Mouse (Mus musculus) limb, embryonic 14.5 days (tissue): ENCODE results near the gene Stx1b. TPM values are rescaled to one million over a fixed set of nuclear protein-coding genes. Genes with fewer than 3 reads are reported as not detected.

Experiments used
- ATAC-seq: fragments of 200-750 bp; cut with Nextera tagmentation; 2 replicates; pipeline ENCODE4 v1.8.0; 2017; ENCODE audit warnings: low read depth, moderate number of reproducible peaks, moderate TSS enrichment; ENCODE audit not compliant: low FRiP score
- DNase-seq: peaks from one replicate; pipeline ENCODE4 v3.0.0-alpha.2; 2015; ENCODE audit warnings: low spot score
- H3K27ac ChIP-seq: fragments of 300-500 bp; sonication (generic); replicated peaks from 2 replicates; pipeline ENCODE4 v1.5.1; 2014; ENCODE audit warnings: low read depth, mild to moderate bottlenecking, low read length, moderate library complexity, mixed read lengths
- H3K27me3 ChIP-seq: fragments of 300-500 bp; sonication (generic); 2 replicates; pipeline ENCODE4 v1.6.1; 2014; ENCODE audit warnings: low read length, mixed read lengths; ENCODE audit not compliant: control insufficient read depth, insufficient read depth
- H3K36me3 ChIP-seq: fragments of 300-500 bp; sonication (generic); 2 replicates; pipeline ENCODE4 v1.6.1; 2014; ENCODE audit warnings: mild to moderate bottlenecking, low read length, moderate library complexity, mixed read lengths; ENCODE audit not compliant: control insufficient read depth, insufficient read depth
- H3K4me1 ChIP-seq: fragments of 300-500 bp; sonication (generic); 2 replicates; pipeline ENCODE4 v1.6.1; 2014; ENCODE audit warnings: antibody characterized with exemption, low read length, mixed read lengths; ENCODE audit not compliant: control insufficient read depth, insufficient read depth
- H3K4me2 ChIP-seq: fragments of 300-500 bp; sonication (generic); replicated peaks from 2 replicates; pipeline ENCODE4 v1.6.1; 2014; ENCODE audit warnings: low read depth, mild to moderate bottlenecking, low read length, moderate library complexity; ENCODE audit not compliant: severe bottlenecking
- H3K4me3 ChIP-seq: fragments of 300-500 bp; sonication (generic); replicated peaks from 2 replicates; pipeline ENCODE4 v1.5.1; 2014; ENCODE audit warnings: low read length
- H3K9ac ChIP-seq: fragments of 300-500 bp; sonication (generic); 2 replicates; pipeline ENCODE4 v1.6.1; 2014; ENCODE audit warnings: mild to moderate bottlenecking, low read depth, low read length, moderate library complexity; ENCODE audit not compliant: severe bottlenecking
- H3K9me3 ChIP-seq: fragments of 300-500 bp; sonication (generic); 2 replicates; pipeline ENCODE4 v1.6.1; 2016; ENCODE audit warnings: low read length; ENCODE audit not compliant: control insufficient read depth
- POLR2A ChIP-seq: fragments of 200-500 bp; IDR thresholded peaks from 2 replicates; pipeline ENCODE4 v1.8.0; 2012; ENCODE audit warnings: inconsistent platforms, mild to moderate bottlenecking, moderate library complexity, borderline replicate concordance; ENCODE audit not compliant: insufficient read depth, insufficient read length; ENCODE audit errors: extremely low read depth
- WGBS: fragments of 180-500 bp; shearing (Covaris S2); extraction: QIAGEN DNeasy Blood & Tissue Kit; methylation state at CpG from one replicate; pipeline ENCODE4 v1.1.7; 2014; 5-methylcytosine and 5-hydroxymethylcytosine counted together
- polyA plus RNA-seq, 2 experiments: library from polyadenylated mRNA; depleted of rRNA in 1 of 2; stranded (reverse) in 1 of 2; unstranded in 1 of 2; fragments of >200 nt; fragmentation: Nextera tagmentation in 1 of 2; extraction: Ambion mirVana in 1 of 2; gene quantifications; 2 replicates each; pipeline versions ENCODE4 v1.2.1 to v1.2.3; 2012 to 2014

Gene Stx1b
- polyA plus RNA-seq, 2 experiments, result 4.0 to 43.9 TPM

DNA sequence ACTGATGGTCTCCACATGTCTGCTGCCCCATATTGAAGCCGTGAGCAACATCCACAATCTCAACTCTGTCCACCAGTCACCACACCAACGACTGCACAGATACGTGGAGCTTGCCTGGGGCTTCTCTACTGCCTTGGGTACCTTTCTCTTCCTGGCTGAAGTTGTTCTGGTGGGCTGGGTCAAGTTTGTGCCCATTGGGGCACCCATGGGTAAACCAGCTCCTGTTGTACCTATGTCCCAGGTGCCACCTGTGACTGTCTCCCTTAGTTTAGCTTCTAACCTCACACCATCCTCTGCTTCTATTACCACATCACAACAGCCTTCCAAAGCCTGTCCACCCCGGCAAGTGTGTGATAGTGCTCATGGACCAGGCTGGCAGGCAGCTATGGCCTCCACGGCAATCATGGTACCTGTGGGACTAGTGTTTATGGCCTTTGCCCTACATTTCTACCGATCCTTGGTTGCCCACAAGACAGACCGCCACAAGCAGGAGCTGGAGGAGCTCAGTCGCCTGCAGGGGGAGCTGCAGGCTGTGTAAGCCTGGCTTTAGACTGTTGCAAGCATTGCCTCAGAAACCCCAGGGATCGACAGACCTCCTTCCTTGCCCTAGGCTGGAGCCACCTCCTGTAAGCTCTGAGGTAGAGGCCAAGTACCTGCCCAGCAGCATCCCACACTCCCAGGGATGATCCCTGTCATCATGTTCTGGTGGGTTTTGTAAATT is 50.5 kb downstream of the Stx1b start:
- Histone ChIP-seq H3K4me3 (no peak overlapping the region), H3K27ac (no peak overlapping the region), H3K9ac (no peak overlapping the region), H3K27me3 (no peaks in the 10 kb centered on the region), H3K36me3 (peaks cover 2% of the 10 kb centered on the region), H3K4me1 (peaks cover 16% of the 10 kb centered on the region), H3K9me3 (no peaks in the 10 kb centered on the region), H3K4me2 (no peak overlapping the region)
- 37% methylated on average over 9 of the region's 9 CpGs for WGBS
- TF ChIP-seq POLR2A, result no peak
- DNase-seq (peak; percentile 51), ATAC-seq (no peak)

DNA sequence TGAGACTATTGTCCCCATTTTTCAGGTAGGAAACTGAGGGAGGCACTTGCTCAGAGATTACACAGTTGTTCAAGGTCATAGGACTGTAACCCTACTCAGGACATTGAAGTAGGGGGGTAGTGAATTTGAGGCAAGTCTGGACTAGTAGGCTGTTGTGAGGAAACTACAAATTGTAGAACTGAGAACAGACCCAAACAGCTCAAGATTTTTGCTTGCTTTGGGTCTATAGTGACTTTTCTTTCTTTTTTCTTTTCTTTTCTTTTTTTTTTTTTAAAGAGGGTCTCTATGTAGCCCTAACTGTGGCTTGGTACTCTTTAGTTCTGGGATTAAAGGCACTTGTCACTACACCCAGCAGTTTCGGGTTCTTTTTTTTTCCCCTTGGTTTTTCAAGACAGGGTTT is 51.8 kb downstream of the Stx1b start:
- peaks cover 12% of the 10 kb centered on the region for H3K4me1 ChIP-seq
- ATAC-seq (no peak), DNase-seq (no peak)
- H3K9ac ChIP-seq, result no peak overlapping the region
- H3K4me2 ChIP-seq, result no peak overlapping the region
- no peak for TF ChIP-seq POLR2A
- H3K4me3 ChIP-seq, result no peak overlapping the region
- WGBS, result 95% methylated on average over 1 of the region's 1 CpGs
- H3K27ac ChIP-seq, result no peak overlapping the region
- H3K36me3 ChIP-seq, result peaks cover 11% of the 10 kb centered on the region
- no peaks in the 10 kb centered on the region for H3K9me3 ChIP-seq
- no peaks in the 10 kb centered on the region for H3K27me3 ChIP-seq

DNA sequence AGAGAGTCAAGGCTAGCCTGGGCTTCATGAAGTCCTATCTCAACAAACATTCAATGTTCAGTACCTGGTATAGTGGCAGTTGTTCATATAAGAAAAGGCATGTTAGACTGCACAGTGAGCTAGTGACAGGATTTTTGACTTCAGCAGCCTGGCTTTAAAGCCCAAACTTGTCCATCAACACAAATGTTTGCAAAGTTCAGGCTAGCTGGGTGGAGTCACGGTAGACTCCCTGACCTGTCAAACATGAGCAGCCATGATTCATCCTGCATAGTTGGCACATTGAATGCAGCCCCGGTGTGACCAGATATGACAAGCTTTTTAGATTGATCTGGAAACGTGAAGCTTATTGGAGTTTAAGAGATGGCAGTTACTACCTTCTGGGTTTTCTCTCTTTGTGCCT is 52.3 kb downstream of the Stx1b start:
- Histone ChIP-seq H3K27ac (no peak overlapping the region), H3K27me3 (no peaks in the 10 kb centered on the region), H3K4me1 (peaks cover 12% of the 10 kb centered on the region), H3K9ac (no peak overlapping the region), H3K4me3 (no peak overlapping the region), H3K4me2 (no peak overlapping the region), H3K9me3 (no peaks in the 10 kb centered on the region), H3K36me3 (peaks cover 16% of the 10 kb centered on the region)
- 74% methylated on average over 3 of the region's 3 CpGs for WGBS
- TF ChIP-seq POLR2A, result no peak
- ATAC-seq (no peak), DNase-seq (no peak)

DNA sequence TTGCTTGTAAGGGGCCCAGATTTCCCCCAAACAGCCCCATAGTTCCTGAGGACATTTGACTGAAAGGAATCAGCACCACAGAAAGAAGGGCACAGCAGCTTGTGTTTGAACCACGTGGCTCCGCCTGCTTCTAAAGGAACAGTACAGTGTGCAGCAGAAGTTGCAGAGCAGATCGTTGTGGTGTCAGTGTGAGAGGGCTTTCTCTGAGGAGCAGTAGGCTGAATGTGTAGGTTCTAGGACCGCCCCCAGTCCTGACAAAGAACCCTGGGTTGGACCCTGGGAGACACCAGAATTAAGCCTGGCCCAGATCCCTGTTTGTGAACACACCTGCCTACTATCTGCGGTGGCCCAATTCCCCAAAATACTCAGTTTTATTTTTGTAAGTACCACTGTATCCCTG is 53.1 kb downstream of the Stx1b start:
- Histone ChIP-seq H3K36me3 (peaks cover 23% of the 10 kb centered on the region), H3K9ac (no peak overlapping the region), H3K4me3 (peak overlapping the region; percentile 70; the same call in 1 of the 2 replicates), H3K4me1 (peaks cover 12% of the 10 kb centered on the region), H3K27me3 (no peaks in the 10 kb centered on the region), H3K27ac (0 out of 2 replicates have a peak overlapping the region, but pooled peaks have one; percentile 1), H3K4me2 (peak overlapping the region; percentile 92), H3K9me3 (no peaks in the 10 kb centered on the region)
- TF ChIP-seq POLR2A, result no peak
- 68% methylated on average over 5 of the region's 5 CpGs for WGBS
- no peak for ATAC-seq
- no peak for DNase-seq

DNA sequence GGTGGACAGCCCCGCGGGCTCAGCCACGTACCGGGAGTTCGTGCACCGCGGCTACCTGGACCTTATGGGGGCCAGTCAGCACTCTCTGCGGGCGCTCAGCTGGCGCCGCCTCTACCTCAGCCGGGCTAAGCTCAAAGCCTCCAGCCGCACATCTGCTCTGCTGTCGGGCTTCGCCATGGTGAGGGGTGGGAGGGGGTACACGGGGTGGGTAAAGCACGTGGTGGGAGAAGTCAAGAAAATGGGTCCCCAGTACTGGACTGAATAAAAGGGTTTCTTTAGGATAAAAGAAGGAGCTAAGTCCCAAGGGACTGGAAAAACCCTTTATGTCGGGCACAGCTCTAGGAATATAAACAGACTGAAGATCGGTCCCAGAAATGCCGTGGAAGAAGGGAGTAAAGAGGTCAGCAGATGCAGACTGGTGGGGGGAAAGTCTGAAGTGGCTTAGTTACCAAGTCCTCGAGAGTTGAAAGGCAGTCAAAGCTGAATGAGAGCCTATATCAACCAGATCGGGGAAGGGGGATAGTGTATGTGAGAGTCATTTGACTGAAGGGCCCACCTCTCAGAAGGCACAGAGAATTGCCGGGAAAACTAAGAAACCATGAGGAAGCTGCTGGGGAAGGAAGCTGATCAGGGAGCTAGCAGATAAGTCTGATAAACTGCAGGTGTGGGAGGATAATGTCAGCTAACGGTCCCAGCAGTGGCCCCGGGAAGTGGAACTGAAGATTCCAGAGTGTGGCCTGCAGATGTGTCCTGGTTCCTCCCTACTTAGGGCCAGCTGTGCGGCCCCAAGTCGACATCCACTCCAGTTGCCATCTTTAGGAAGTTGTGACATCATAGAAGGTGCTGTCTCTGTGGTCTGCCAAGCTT is 54.1 kb downstream of the Stx1b start:
- H3K4me3 ChIP-seq, result peak overlapping the region; percentile 70
- peak; percentile 5 for ATAC-seq
- peaks cover 10% of the 10 kb centered on the region for H3K4me1 ChIP-seq
- H3K9me3 ChIP-seq, result no peaks in the 10 kb centered on the region
- 2% methylated on average over 27 of the region's 27 CpGs for WGBS
- peak; percentile 47 for DNase-seq
- H3K27ac ChIP-seq, result peak overlapping the region; percentile 94
- peak overlapping the region; percentile 81 for H3K9ac ChIP-seq
- TF ChIP-seq POLR2A, result no peak
- no peaks in the 10 kb centered on the region for H3K27me3 ChIP-seq
- H3K4me2 ChIP-seq, result peak overlapping the region; percentile 92
- peaks cover 33% of the 10 kb centered on the region for H3K36me3 ChIP-seq
